Mouse (Mus musculus) T-helper 2 cell (primary cell): ENCODE measurements around the gene Shprh.
"Not testable (repeated sequence)": the region's sequence is repeated elsewhere in the genome, so short reads cannot be mapped to it uniquely, and the experiment has no call there.

Source experiments
- in situ Hi-C: fragments of 300-600 bp; cut with MboI, MseI; formaldehyde crosslinking; loops from one replicate; pipeline ENCODE4 v1.15.1; 2025; ENCODE audit warnings: high pct_unique_total_duplicates

Shprh gene

GRCm38 (mm10) chr10:11148884-11149741 lies at the start of gene Shprh:
Gene Shprh, plus strand, starts transcription at chr10:11149427.
- in situ Hi-C loops = no loop called here

- in situ Hi-C loops = no loop called here
These were observed 27.4 kb upstream of the Shprh start for GRCm38 (mm10) chr10:11121781-11122180.

- in situ Hi-C loops = no loop called here
These were observed 3.6 kb upstream of the Shprh start for GRCm38 (mm10) chr10:11145580-11145979.

GRCm38 (mm10) chr10:11148446-11148845 lies 781 bp upstream of the Shprh start:
- in situ Hi-C loops = no loop called here

GRCm38 (mm10) chr10:11149742-11150125 lies 507 bp downstream of the Shprh start:
- in situ Hi-C loops = no loop called here

- in situ Hi-C loops = no loop called here
These were observed 2.4 kb downstream of the Shprh start for GRCm38 (mm10) chr10:11151644-11152043.

GRCm38 (mm10) chr10:11157039-11157438 lies 7.8 kb downstream of the Shprh start:
- in situ Hi-C loops = no loop called here

- in situ Hi-C loops = no loop called here
These were observed 15.3 kb downstream of the Shprh start for GRCm38 (mm10) chr10:11164537-11164936.

- in situ Hi-C loops = no loop called here
These were observed 21.0 kb downstream of the Shprh start for GRCm38 (mm10) chr10:11170252-11170651.

GRCm38 (mm10) chr10:11171615-11172014 lies 22.4 kb downstream of the Shprh start:
- in situ Hi-C loops = no loop called here

GRCm38 (mm10) chr10:11172519-11172918 lies 23.3 kb downstream of the Shprh start:
- in situ Hi-C loops = no loop called here

GRCm38 (mm10) chr10:11175801-11176482 lies 26.7 kb downstream of the Shprh start:
- in situ Hi-C loops = no loop called here

GRCm38 (mm10) chr10:11180077-11180476 lies 30.9 kb downstream of the Shprh start:
- in situ Hi-C loops = no loop called here

- in situ Hi-C loops = no loop called here
These were observed 48.1 kb downstream of the Shprh start for GRCm38 (mm10) chr10:11197341-11197740.

- in situ Hi-C loops = no loop called here
These were observed 49.1 kb downstream of the Shprh start for GRCm38 (mm10) chr10:11198346-11198745.

GRCm38 (mm10) chr10:11199980-11200379 lies 50.8 kb downstream of the Shprh start:
- in situ Hi-C loops = no loop called here

GRCm38 (mm10) chr10:11205883-11206282 lies 56.7 kb downstream of the Shprh start:
- in situ Hi-C loops = not testable (repeated sequence)

- in situ Hi-C loops = no loop called here
These were observed 59.4 kb downstream of the Shprh start for GRCm38 (mm10) chr10:11208670-11209069.

- in situ Hi-C loops = no loop called here
These were observed 62.8 kb downstream of the Shprh start for GRCm38 (mm10) chr10:11212003-11212402.

GRCm38 (mm10) chr10:11226442-11226841 lies 77.2 kb downstream of the Shprh start:
- in situ Hi-C loops = no loop called here

- in situ Hi-C loops = no loop called here
These were observed 80.4 kb downstream of the Shprh start for GRCm38 (mm10) chr10:11229545-11230178.

- in situ Hi-C loops = no loop called here
These were observed 84.0 kb downstream of the Shprh start for GRCm38 (mm10) chr10:11233208-11233607.
